29 mouse cellular contexts compared by ENCODE assay signal in the genomic region with DNA sequence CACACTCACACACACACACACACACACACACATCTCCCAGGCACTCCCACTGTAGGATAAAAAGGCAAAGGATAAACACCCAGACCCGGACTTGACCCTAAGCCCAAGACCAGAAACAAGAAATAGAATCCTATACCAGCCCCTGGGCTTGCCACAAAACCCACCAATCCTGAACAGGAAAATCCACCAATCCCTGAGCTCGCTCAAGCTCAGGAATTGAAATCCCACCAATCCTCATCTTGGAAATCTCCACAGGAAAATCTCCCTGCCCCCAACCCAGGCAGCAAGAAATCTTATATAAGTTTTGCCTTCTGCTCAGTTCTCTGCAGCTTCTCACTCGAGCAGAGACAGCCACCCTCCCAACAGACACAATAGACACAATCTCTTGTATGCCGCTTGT. TPM values are rescaled to one million over a fixed set of nuclear protein-coding genes. Genes with fewer than 3 reads are reported as not detected.
A peak's percentile ranks its signal among the peaks of the same experiment; 100 is the strongest.
DNase-seq lines count a peak whose midpoint lies in the region; ATAC-seq and TF ChIP-seq lines count a peak whose summit lies in the region.
"Had no signal": no experiment of that assay in that cellular context is flagged by ENCODE, and none has a peak within 500 bp of the region (broad histone marks: within the 10 kb centered on the region; RNA-seq: fewer than 3 reads in every experiment).

No protein-coding gene starts in this region.

- no peaks in the 10 kb centered on the region for H3K9me3 ChIP-seq in forebrain, postnatal 0 days (ENCODE audit: low read length)
- no peaks in the 10 kb centered on the region for H3K9me3 ChIP-seq in forebrain, embryonic 15.5 days
- H3K9me3 ChIP-seq in ES-E14 (ENCODE audit: control insufficient read depth, insufficient read depth, low read depth, low read length), result no peaks in the 10 kb centered on the region
- H3K9me3 ChIP-seq: embryonic facial prominence, embryonic 13.5 days; embryonic facial prominence, embryonic 15.5 days; forebrain, embryonic 10.5 days; forebrain, embryonic 12.5 days; G1E had no signal

- no peaks in the 10 kb centered on the region for H3K27me3 ChIP-seq in forebrain, postnatal 0 days (ENCODE audit: insufficient read depth, low read length)
- H3K27me3 ChIP-seq in forebrain, embryonic 15.5 days, result 0 out of 2 replicates have a peak, but pooled peaks cover 3% of the 10 kb centered on the region
- H3K27me3 ChIP-seq: embryonic facial prominence, embryonic 13.5 days; embryonic facial prominence, embryonic 15.5 days had no signal

- DNase-seq in forebrain, postnatal 0 days, result no peak
- DNase-seq in ES-E14 (ENCODE audit: low read depth, low spot score) (no peak), R1 (ENCODE audit: low read depth, low spot score) (peak; percentile 82)
- no peak for DNase-seq in layer of hippocampus, adult 9-10 months (ENCODE audit: low spot score)
- DNase-seq: adrenal gland, adult 2 months; adrenal gland, postnatal 10 days; adrenal gland, postnatal 25 days; cerebellum, adult 11 months; cerebellum, adult 18-20 months; cerebellum, adult 8-10 months; cerebellum, adult 9-11 months; cerebellum, postnatal 14 days; cerebellum, postnatal 36 days; embryo, embryonic 11 days had no signal

- 70% methylated on average over 4 of the region's 4 CpGs for WGBS in forebrain, postnatal 0 days
- 78% methylated on average over 4 of the region's 4 CpGs for WGBS in forebrain, embryonic 15.5 days

- TF ChIP-seq CTCF in forebrain, postnatal 0 days (IDR thresholded peaks at IDR 0.05; ENCODE audit: low read depth), result no peak

- ATAC-seq in forebrain, postnatal 0 days, result 0 out of 2 replicates have a peak, but pooled peaks have one; percentile 21
- ATAC-seq in forebrain, embryonic 15.5 days (replicated peaks), result no peak
- no peak for ATAC-seq in monocyte, adult 5-6 weeks (replicated peaks; ENCODE audit: insufficient number of reproducible peaks, low FRiP score, low TSS enrichment, poor library complexity, severe bottlenecking)
- ATAC-seq: forebrain, embryonic 14.5 days had no signal

- H3K36me3 ChIP-seq in forebrain, postnatal 0 days (ENCODE audit: insufficient read depth), result no peaks in the 10 kb centered on the region
- H3K36me3 ChIP-seq in forebrain, embryonic 15.5 days, result no peaks in the 10 kb centered on the region
- H3K36me3 ChIP-seq in ES-E14 (ENCODE audit: control insufficient read depth, insufficient read depth, low read length, poor library complexity, severe bottlenecking), result no peaks in the 10 kb centered on the region
- H3K36me3 ChIP-seq: embryonic facial prominence, embryonic 13.5 days; embryonic facial prominence, embryonic 15.5 days; forebrain, embryonic 10.5 days; forebrain, embryonic 12.5 days had no signal

- H3K4me2 ChIP-seq in forebrain, postnatal 0 days (ENCODE audit: low read depth), result no peak overlapping the region
- no peak overlapping the region for H3K4me2 ChIP-seq in forebrain, embryonic 15.5 days (replicated peaks)
- H3K4me2 ChIP-seq: embryonic facial prominence, embryonic 13.5 days; embryonic facial prominence, embryonic 15.5 days; forebrain, embryonic 12.5 days had no signal

- H3K4me3 ChIP-seq in forebrain, postnatal 0 days (ENCODE audit: low read depth, low read length), result no peak overlapping the region
- H3K4me3 ChIP-seq in forebrain, embryonic 15.5 days, result no peak overlapping the region
- no peak overlapping the region for H3K4me3 ChIP-seq in ES-E14 (ENCODE audit: insufficient read depth in 1 of 2, low read depth in 1 of 2, low read length in 2 of 2, poor library complexity in 1 of 2, severe bottlenecking in 1 of 2)
- H3K4me3 ChIP-seq: embryonic facial prominence, embryonic 13.5 days; embryonic facial prominence, embryonic 15.5 days; erythroblast, embryonic 14.5 days; forebrain, embryonic 10.5 days; forebrain, embryonic 12.5 days had no signal

- no peak overlapping the region for H3K27ac ChIP-seq in forebrain, postnatal 0 days (ENCODE audit: low read depth, low read length)
- H3K27ac ChIP-seq in forebrain, embryonic 15.5 days (replicated peaks), result no peak overlapping the region
- H3K27ac ChIP-seq in ES-E14 (ENCODE audit: insufficient read depth, low read depth, low read length, poor library complexity, severe bottlenecking), result no peak overlapping the region
- H3K27ac ChIP-seq: embryonic facial prominence, embryonic 13.5 days; embryonic facial prominence, embryonic 15.5 days; forebrain, embryonic 10.5 days; forebrain, embryonic 12.5 days had no signal

- 0 out of 2 replicates have a peak, but pooled peaks cover 4% of the 10 kb centered on the region for H3K4me1 ChIP-seq in forebrain, postnatal 0 days (ENCODE audit: insufficient read depth)
- H3K4me1 ChIP-seq in forebrain, embryonic 15.5 days, result peaks cover 4% of the 10 kb centered on the region; the same call in 1 of the 2 replicates
- H3K4me1 ChIP-seq in ES-E14 (ENCODE audit: control insufficient read depth in 2 of 2, insufficient read depth in 2 of 2, low read length in 2 of 2, poor library complexity in 1 of 2), result peaks cover 0 to 11% of the 10 kb centered on the region in 2 experiments; a peak in 2 of 4 replicates

- no peak overlapping the region for H3K9ac ChIP-seq in forebrain, postnatal 0 days
- no peak overlapping the region for H3K9ac ChIP-seq in forebrain, embryonic 15.5 days (replicated peaks)
- H3K9ac ChIP-seq in ES-E14 (ENCODE audit: insufficient read depth, low read depth, low read length, poor library complexity, severe bottlenecking), result no peak overlapping the region
- H3K9ac ChIP-seq: embryonic facial prominence, embryonic 15.5 days; forebrain, embryonic 12.5 days had no signal

- in situ Hi-C loops in ES-E14 (cut with MboI; ENCODE audit: low sequenced_read_pairs in 2 of 2, unreplicated experiment in 2 of 2), result no loop called here

TF ChIP-seq in ES-E14, 5 proteins besides CTCF, POLR2A, EP300 and RAD21:
- TF ChIP-seq CHD2 (IDR thresholded peaks at IDR 0.05; ENCODE audit: low read depth, low read length), result 0 out of 2 replicates have a peak, but pooled peaks have one; percentile 29
- no peak for TF ChIP-seq HCFC1 (IDR thresholded peaks at IDR 0.05; ENCODE audit: borderline replicate concordance, insufficient read depth, low read length)

RNA-seq across cellular contexts. Expression of gene Armc12, which starts 1.5 kb away (rescaled TPM):
- 0.15 TPM in 1 of 2 replicates, not detected in the other for total RNA-seq in forebrain, postnatal 0 days (2014; rRNA removed)
- not detected in 2 replicates for polyA plus RNA-seq in forebrain, postnatal 0 days (2015; fragmentation: Nextera tagmentation; extraction: Ambion mirVana)
- not detected in 2 replicates for polyA plus RNA-seq in forebrain, embryonic 15.5 days (2015; fragmentation: Nextera tagmentation; extraction: Ambion mirVana)
- not detected in 2 replicates for total RNA-seq in ES-E14 (2012; rRNA removed)
- 2.2 TPM in 1 of 3 replicates, not detected in the others for total RNA-seq in monocyte, adult 5-6 weeks (2017)
- total RNA-seq: adrenal gland, adult 2 months; adrenal gland, postnatal 10 days; adrenal gland, postnatal 25 days; common myeloid progenitor, adult 5-6 weeks; G1E had no signal
- polyA plus RNA-seq: adrenal gland, adult 2 months; C2C12; embryonic facial prominence, embryonic 11.5 days; embryonic facial prominence, embryonic 13.5 days; embryonic facial prominence, embryonic 15.5 days; erythroblast, embryonic 14.5 days; forebrain, embryonic 10.5 days; forebrain, embryonic 12.5 days; forebrain, embryonic 14.5 days; frontal cortex, adult 2 months; G1E had no signal

RNA-seq across cellular contexts. Expression of gene Fkbp5, which starts 11.8 kb away (rescaled TPM):
- 26.6 and 37.3 TPM in 2 replicates for total RNA-seq in forebrain, postnatal 0 days (2014; rRNA removed)
- 18.3 and 21.1 TPM in 2 replicates for polyA plus RNA-seq in forebrain, postnatal 0 days (2015; fragmentation: Nextera tagmentation; extraction: Ambion mirVana)
- polyA plus RNA-seq in forebrain, embryonic 15.5 days (2015; fragmentation: Nextera tagmentation; extraction: Ambion mirVana), result 32.8 and 34.6 TPM in 2 replicates
- total RNA-seq in ES-E14 (2012; rRNA removed), result 43.6 and 45.7 TPM in 2 replicates
- total RNA-seq in monocyte, adult 5-6 weeks (2017), result 9.1 to 23.2 TPM (median 11.9 TPM) in 3 replicates

RNA-seq across cellular contexts. Expression of gene Clpsl2, which starts 20.1 kb away (rescaled TPM):
- not detected in 2 replicates for total RNA-seq in forebrain, postnatal 0 days (2014; rRNA removed)
- not detected in 2 replicates for polyA plus RNA-seq in forebrain, postnatal 0 days (2015; fragmentation: Nextera tagmentation; extraction: Ambion mirVana)
- polyA plus RNA-seq in forebrain, embryonic 15.5 days (2015; fragmentation: Nextera tagmentation; extraction: Ambion mirVana), result not detected in 2 replicates
- not detected in 2 replicates for total RNA-seq in ES-E14 (2012; rRNA removed)
- total RNA-seq in monocyte, adult 5-6 weeks (2017), result not detected in 3 replicates
- total RNA-seq: adrenal gland, adult 2 months; adrenal gland, postnatal 10 days; adrenal gland, postnatal 25 days; adrenal gland, postnatal 4 days; common myeloid progenitor, adult 5-6 weeks; G1E had no signal
- polyA plus RNA-seq: adrenal gland, adult 2 months; C2C12; embryonic facial prominence, embryonic 11.5 days; embryonic facial prominence, embryonic 13.5 days; embryonic facial prominence, embryonic 15.5 days; erythroblast, embryonic 14.5 days; forebrain, embryonic 10.5 days; forebrain, embryonic 12.5 days; forebrain, embryonic 14.5 days; frontal cortex, adult 2 months; G1E had no signal

RNA-seq across cellular contexts. Expression of gene Clps, which starts 31.4 kb away (rescaled TPM):
- total RNA-seq in forebrain, postnatal 0 days (2014; rRNA removed), result not detected in 2 replicates
- not detected in 2 replicates for polyA plus RNA-seq in forebrain, postnatal 0 days (2015; fragmentation: Nextera tagmentation; extraction: Ambion mirVana)
- not detected in 2 replicates for polyA plus RNA-seq in forebrain, embryonic 15.5 days (2015; fragmentation: Nextera tagmentation; extraction: Ambion mirVana)
- 2.5 and 2.9 TPM in 2 replicates for total RNA-seq in ES-E14 (2012; rRNA removed)
- total RNA-seq in monocyte, adult 5-6 weeks (2017), result not detected in 3 replicates
- total RNA-seq: adrenal gland, adult 2 months; adrenal gland, postnatal 10 days; adrenal gland, postnatal 25 days; common myeloid progenitor, adult 5-6 weeks; G1E had no signal
- polyA plus RNA-seq: brain, embryonic 14.5 days; C2C12; embryonic facial prominence, embryonic 11.5 days; embryonic facial prominence, embryonic 13.5 days; embryonic facial prominence, embryonic 15.5 days; erythroblast, embryonic 14.5 days; forebrain, embryonic 10.5 days; forebrain, embryonic 12.5 days; forebrain, embryonic 14.5 days; G1E had no signal

RNA-seq across cellular contexts. Expression of gene Lhfpl5, which starts 46.3 kb away (rescaled TPM):
- total RNA-seq in forebrain, postnatal 0 days (2014; rRNA removed), result 10.6 and 11.9 TPM in 2 replicates
- polyA plus RNA-seq in forebrain, postnatal 0 days (2015; fragmentation: Nextera tagmentation; extraction: Ambion mirVana), result 11.4 and 13.2 TPM in 2 replicates
- 5.3 and 6.2 TPM in 2 replicates for polyA plus RNA-seq in forebrain, embryonic 15.5 days (2015; fragmentation: Nextera tagmentation; extraction: Ambion mirVana)
- total RNA-seq in ES-E14 (2012; rRNA removed), result 0.76 and 1.7 TPM in 2 replicates
- total RNA-seq in monocyte, adult 5-6 weeks (2017), result not detected in 3 replicates
- total RNA-seq: common myeloid progenitor, adult 5-6 weeks; G1E had no signal
- polyA plus RNA-seq: erythroblast, embryonic 14.5 days; G1E had no signal
